Mouse (Mus musculus) cerebellum, adult 9-11 months (tissue): ENCODE results near the gene Pycr2.
A peak's percentile ranks its signal among the peaks of the same experiment; 100 is the strongest.

Experiments
- DNase-seq: peaks from one replicate; pipeline ENCODE4 v3.0.0; 2022

Gene Pycr2

DNA sequence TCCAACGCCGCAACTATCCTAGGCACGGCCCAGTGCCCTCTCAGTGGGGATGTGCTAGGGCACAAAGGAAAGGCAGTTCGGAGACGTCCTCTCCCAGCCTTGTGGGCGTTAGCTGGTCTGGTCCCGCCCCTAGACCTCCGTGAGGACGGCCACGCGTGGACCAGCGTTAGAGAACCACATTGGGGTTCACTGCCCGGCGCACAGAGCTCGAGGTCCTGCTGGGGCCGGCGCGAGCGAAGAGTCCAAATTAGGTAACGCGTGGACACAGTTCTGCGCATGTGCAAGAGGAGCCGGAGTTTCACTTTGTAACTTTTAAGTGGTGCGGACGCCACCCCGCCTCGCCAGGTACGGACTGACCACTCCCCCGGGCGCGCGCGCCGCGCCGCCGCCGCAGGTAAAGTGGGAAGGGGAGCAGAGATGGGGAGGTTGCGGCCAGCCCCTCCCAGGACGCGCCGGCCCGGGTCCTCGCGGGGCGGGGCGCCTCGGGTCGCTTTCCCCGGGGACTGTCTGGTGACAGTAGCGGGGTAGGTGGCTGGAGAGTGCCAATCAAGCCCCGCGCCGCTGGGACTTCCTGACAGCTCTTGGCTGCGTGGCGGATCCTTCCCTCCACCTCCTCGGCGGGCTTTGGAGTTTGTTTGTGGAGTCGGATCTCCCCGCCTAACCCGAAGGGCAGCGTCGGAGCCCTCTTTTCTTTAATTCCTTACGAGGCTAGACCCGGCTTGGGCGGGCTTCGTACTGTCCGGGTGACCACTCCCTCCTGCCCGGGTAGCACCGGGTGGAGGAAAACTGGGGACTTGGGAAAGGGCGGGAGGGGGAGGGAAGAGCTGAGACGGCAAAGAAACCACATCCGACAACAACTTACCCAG, 38.3 kb downstream of the Pycr2 start, which contains the start of gene Tmem63a:
Gene Tmem63a, plus strand, starts transcription at position 179 of the 866 bp plus-strand sequence.
- peak; percentile 11 for DNase-seq

DNA sequence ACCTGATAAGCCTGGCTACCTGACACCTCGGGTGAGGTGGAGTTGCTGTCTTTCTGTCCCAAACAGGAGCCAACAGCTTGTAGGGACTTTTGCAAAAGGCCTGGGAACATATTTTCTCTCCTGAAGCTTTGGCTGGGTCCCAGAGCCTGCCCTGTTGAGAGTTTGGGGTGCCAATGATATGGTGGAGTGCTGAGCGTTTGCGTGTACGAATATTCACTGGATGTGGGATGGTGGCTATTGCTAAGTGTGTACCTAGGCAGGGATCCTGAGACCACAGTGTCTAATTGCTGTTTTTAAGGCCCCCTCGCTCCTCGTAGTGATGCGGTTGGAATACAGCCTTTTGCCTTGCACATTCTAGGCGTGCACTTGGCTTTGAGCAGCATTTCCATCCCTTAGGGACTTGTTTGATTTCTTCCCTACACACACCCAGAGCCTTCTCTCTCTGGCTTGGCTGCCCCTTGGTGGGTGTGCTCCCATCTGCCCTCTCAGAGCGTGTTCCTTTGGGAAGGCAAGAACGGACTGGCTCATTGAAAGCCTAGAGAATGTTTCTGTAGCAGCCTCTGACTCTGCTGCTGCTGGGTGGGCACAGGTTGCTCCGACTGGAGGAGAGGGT, 39.0 kb downstream of the Pycr2 start:
- DNase-seq, result no peak

DNA sequence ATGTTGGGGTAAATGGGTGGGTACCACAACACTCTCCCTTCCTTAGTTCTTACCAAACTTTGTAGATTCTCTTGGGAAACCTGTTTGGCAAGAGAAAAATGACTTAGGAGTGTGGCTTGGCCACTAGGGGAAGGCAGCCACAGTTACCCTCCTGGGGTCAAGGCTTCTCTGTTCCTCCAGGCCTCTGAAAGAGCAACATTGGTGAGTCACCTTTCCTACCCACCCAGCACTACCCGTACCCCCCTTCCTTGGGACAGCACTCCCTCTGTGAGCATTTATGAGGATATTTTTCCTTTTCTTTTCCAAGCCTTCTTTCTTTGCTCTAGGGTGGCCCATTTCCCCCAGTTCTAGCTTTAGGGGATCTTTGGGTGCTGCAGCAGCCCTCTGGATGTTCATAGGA, 39.8 kb downstream of the Pycr2 start:
- DNase-seq, result no peak

DNA sequence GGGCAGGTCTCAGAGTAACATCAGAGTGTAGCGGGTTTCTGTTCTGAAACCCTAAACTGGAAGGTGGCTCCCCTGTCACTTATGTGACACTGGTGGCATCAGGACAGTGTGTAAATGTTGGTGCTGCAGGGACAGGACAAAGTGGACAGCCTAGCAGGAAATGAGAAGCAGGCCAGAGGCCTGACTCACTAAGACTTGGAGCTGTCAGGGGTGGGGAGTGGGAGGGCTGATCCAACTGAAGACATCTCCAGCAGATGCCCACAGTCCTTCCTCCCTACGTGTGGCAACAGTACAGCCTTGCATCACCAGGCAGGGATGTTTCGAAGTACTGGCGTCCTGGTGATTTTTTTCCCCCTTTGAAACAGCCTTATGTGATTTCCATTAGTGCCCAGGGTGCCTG, 40.5 kb downstream of the Pycr2 start:
- no peak for DNase-seq

DNA sequence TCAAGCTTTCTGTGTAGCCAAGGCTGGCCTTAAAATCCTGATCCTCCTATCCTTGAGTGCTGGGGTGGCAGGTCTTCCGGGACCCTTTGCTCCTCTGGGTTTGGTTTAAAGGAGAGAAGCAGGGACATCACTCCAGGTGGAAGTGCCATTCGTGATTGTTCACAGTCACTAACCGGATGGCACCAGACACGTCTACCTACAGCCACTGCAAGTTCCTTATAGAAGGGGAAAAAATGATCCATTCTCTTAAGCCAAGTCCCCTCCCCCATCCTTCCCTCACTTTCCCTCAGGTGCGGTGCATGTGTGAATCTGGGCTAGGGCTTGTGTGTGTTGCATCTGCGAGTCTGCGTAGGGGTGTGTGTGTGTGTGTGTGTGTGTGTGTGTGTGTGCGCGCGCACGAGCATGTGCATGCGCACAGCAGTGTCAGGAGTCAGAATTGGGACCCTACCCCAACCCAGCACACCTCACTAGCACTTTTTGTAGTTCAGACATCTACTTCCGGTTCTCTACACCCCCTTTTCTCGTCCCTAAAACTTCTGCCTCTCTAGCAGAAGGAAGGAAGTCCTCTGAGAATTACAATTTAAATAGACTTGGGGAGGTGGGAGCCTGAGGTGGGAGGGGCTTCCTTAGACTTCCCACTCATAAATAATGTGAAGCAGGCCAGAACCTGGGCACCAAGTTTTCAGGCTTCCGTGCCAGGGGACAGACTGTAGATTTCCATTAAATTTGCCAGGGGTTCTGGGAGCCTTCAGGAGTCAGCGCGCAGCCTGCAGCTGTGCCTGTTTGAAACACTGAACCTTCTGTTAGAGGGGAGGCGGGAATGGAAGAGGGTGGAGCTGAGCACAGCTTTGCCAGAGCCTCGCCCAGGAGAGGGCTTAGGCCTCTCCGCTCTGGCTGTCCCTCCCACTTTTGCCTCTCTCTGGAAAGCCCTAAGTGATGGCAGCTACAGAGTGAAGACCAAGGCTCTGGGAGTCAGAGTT, 41.2 kb downstream of the Pycr2 start:
- DNase-seq, result peak; percentile 20

DNA sequence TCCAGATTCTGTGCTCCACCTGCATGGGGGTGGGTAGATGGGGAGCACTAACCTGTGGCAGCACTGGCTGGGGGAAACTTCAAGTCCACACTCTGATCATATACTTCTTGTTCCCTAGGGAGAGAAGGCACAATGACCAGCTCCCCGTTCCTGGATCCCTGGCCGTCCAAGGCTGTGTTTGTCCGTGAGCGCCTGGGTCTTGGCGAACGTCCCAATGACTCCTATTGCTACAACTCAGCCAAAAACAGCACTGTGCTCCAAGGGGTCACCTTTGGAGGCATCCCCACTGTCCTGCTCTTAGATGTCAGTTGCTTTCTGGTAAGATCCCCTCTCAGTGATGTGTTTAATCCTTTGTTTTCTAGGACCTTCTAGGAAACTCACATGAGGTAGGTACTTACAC, 42.4 kb downstream of the Pycr2 start:
- no peak for DNase-seq

DNA sequence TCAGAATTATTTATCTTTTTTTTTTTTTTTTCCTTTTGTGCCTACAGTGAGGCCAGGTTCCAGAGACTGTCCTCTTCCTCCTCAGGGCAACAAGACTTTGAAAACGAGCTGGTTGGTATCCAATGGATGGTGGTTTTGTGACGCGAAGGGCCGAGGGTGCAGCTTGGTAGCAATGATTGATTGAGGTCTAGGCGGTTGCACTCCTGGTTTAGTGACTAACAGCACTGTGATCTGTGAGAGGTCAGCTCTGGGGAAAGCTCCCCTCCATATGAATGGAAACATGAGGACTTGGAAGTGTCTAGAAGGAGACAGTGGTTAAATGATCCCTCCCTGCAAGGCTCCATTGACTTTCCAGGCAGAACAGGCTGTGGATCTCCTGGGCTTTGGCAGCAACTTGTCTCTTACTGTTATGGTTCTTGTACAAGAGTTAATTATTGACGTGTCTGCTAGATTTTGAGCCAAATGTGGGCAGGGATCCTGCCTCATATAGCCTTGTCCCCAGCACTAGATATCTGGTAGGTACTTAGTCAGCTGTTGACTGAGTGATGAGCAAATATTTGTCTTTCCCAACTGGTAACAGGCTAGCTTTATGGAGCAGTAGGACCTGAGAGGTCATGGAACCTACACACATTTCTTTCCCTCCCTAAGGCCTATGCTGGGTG, 48.1 kb downstream of the Pycr2 start:
- no peak for DNase-seq

DNA sequence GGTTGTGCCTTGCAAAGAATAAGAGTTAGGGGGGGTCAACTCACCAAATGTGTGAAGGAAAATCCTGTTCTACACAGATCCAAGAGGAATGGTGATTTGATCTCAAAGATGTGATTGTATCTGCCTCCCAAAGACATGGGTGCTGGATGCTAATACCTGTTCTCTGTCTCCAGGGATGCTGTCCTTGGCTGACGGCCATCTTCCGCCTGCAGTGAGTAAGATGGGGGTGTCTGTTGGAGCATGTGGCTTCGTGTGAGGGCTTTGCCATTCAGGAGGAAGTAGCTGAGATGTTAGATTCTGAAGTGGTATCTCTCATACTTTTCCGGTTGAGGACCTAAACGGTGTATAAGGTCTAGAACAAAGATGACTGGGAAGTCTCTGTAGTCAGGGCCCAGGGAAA, 48.7 kb downstream of the Pycr2 start:
- no peak for DNase-seq

DNA sequence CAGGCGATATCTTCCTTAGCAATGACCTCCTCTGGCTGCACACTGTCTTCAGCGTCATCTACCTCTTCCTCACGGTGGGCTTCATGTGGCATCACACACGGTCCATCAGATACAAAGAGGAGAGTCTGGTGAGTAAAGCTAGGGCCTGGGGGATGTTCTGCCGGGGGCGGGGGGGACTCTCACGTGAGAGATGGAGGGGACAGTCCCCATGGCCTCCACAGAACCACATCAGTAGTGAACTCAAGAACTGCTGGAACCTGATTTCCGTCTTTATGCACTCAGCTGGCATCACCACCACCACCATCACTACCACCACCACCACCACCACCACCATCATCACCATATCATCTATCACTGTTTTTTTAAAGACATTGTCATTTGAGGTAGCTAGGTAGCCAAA, 52.3 kb downstream of the Pycr2 start:
- DNase-seq, result no peak

DNA sequence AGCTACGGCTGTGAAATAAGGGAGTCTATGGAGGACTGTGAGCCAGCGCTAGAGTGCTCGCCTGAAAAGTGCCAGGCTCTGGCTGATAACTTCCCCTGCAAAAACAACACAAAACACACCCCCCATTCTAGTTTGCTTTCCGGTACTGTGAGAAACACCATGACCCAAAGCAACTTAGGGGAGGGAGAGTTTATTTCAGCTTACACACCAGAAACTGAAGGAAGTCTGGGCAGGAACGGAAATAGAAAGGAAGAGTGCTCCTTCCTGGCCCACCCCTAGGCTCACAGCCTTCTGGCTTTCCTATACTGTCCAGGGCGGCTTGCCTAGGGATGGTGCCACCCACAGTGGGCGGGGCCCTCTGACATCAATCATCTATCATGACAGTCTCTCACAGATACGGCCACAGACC, 52.9 kb downstream of the Pycr2 start:
- no peak for DNase-seq
